Mouse (Mus musculus): ENCODE data around the gene Cmss1.

The Cmss1 gene

GRCm38 (mm10) chr16:57389566-57390251 is 217.0 kb downstream of the Cmss1 start:
- DNase-seq (ENCODE audit: low spot score) = no peak

GRCm38 (mm10) chr16:57384274-57384673 is 222.4 kb downstream of the Cmss1 start:
- DNase-seq (ENCODE audit: low spot score) = no peak

DNA sequence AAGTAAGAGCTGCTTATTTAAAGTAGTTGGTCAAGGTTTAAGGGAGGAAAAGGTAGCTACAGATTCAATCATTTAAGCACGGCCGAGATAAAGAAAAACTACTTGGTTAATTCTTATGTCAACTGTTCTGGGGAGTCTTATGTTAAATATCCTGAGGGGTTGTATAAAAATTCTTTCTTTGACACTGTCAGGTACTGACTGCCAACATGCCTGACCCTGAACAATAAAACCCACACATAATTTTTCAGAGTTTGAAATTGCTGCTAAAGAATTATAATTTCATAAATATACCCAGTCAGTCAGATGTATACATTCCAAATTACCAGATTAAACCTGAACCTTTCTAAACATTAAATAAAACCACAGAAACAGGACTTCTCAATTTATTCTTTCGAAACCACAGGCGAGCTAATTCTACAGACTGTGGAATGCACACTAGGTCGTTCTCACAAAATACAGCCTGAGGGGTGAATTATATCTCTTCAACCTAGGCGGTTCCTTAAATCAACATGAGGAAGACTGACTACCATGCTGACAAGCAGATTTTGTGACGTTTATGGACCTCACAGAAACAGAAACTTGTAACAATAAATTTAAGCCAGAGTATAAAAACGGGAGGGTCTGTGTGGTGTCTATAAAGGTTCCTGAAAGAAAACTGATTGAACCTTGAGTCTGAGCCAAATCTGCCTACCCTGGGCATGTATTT is 223.2 kb downstream of the Cmss1 start:
- no peak for DNase-seq (ENCODE audit: low spot score)

DNA sequence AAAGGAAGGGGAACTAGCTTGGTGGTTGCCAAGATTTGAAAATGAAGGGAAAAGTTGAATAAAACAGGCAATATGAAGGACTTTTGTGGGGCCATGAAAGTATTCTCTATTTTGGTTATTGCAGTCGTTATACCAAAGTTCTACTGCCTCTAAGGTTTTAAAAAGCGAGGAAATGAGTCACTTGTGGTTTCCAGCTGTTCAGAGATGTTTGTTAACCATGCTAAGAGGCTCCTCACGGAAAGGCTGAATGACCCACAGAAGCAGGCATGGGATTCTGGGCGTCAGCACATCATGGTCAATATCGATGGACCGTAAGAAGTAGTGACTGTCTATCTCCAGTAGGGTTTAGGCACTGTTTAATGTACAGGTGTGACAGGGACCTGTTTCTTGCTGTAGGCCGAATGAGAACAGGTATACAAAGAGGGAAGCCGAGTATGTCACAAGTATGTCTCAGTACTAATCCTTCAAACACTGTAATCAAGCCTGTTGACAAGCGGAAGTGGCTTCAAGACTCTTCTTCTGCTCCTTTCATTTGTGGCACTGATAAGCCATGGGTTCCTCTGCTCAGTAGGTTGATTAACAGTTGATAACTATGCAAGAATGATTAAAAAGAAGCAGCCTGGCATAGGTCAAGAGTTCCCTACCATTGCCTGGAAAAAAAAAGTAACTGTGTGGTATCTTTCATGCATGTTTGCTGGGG is 227.9 kb downstream of the Cmss1 start:
- no peak for DNase-seq (ENCODE audit: low spot score)

GRCm38 (mm10) chr16:57375248-57375837 is 231.3 kb downstream of the Cmss1 start:
- DNase-seq (ENCODE audit: low spot score) = no peak

GRCm38 (mm10) chr16:57372156-57372555 is 234.5 kb downstream of the Cmss1 start:
- DNase-seq (ENCODE audit: low spot score) = no peak

DNA sequence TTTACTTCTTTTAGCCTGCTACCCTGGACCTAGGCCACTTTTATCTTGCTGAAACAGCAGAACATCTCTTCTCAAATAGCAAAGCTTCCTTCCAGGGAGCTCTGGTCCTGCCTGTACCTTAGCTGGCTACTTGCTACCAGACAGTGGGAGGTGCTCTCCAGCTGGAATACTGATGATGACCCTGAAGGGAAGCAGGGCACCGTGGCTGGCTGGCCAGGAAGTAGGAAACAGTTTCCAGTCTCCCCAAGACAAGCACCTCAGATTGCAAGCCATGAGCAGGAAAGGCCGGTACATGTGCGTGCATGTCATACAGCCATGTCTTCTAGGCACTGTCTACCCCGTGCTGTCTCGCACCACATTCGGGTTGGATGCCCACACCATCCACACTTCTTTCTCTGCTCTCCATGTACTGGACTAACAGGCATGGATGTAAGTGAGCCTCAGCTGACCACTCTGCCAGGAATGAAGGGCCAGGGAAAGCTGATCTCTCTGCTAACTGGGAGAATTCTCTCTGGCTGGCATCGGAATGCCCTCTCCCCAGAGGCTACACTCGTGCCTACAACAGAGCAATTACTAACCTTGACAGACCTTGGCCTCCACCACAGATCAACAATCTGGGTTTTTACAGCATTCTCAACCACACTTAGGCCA is 236.7 kb downstream of the Cmss1 start:
- DNase-seq (ENCODE audit: low spot score) = no peak

DNA sequence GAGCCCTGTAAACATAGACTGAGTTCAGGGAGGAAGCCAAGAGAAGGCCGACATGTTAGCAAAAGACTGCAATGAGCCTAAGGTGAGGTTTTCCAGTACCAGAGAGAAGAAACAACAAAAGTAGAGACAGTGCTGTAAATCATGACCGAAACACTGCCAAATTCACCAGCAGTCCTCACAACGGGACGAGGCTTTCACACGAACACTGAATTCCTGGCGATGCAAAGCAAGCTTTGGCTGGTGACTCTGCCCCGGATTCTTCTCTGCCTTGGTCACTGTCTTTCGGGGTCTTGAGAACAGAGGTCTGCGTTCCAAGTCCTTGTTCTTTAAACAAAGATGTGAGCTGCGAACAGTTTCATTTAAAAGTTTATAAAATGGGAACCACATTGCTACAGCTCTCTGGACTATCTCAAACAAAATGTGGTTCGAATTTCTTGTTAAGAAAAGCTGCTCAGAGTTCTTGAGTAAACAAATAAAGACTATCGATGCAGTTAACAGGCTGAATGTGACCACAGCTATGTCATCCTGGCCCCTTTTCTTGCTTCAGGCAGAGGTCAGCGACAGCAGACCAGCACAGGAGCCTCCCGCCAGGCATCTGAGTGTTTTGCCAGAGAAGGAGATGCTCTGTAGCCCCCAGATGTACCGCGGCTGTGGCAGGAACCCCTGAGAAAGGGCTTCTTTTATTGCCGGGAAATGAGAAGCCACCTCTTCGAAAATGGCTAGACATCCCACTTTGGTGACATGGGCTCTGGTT is 239.5 kb downstream of the Cmss1 start:
- DNase-seq (ENCODE audit: low spot score) = no peak

- DNase-seq (ENCODE audit: low spot score) = no peak
Observed at GRCm38 (mm10) chr16:57366141-57366540, 240.5 kb downstream of the Cmss1 start.

- DNase-seq (ENCODE audit: low spot score) = no peak
Observed at GRCm38 (mm10) chr16:57364498-57364897, 242.2 kb downstream of the Cmss1 start.

GRCm38 (mm10) chr16:57362679-57363401 is 243.8 kb downstream of the Cmss1 start:
- DNase-seq (ENCODE audit: low spot score) = no peak

DNA sequence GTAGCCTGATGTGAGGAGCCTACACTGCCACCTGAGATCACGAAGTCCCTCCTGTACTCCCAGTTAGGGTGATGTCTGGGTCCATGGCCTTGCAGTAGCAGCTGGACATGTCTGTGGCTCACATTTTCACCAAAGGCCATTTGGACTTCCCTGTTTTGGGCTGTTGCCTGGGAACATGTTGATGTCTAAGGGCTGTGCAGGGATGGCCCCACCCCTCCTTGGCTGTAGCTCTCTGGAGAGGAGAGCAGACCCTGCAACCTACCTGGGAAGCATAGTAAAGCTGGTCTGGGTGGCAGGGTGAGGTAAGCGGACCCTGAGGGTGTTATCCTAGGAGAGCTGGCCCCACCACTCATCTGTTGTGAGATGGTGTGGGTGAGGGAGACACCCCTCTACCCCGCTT is 245.9 kb downstream of the Cmss1 start:
- DNase-seq (ENCODE audit: low spot score) = no peak

- no peak for DNase-seq (ENCODE audit: low spot score)
Observed at GRCm38 (mm10) chr16:57359251-57359650, 247.4 kb downstream of the Cmss1 start.

- DNase-seq (ENCODE audit: low spot score) = no peak
Observed at GRCm38 (mm10) chr16:57357011-57357410, 249.7 kb downstream of the Cmss1 start.

GRCm38 (mm10) chr16:57356454-57356853 is 250.2 kb downstream of the Cmss1 start:
- no peak for DNase-seq (ENCODE audit: low spot score)

DNA sequence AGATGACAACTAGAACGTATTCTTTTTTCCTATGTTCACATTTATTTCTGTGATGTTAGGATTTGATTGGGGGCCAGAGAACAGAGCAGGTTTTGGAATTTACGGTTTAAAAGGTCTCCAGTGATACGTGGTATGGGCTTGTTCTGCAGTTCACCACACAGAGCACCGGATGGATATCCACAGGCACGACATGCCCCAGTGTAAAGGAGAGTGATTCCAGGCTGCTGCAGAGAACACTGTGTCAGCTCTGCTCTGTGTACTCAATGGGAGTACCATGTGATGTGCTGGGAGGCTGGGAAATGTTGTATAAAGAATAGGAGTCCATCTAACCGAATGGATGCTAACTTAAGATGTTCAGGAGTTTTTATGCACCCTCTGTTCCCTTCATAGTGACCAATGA is 252.7 kb downstream of the Cmss1 start:
- DNase-seq (ENCODE audit: low spot score) = no peak

GRCm38 (mm10) chr16:57353166-57353721 is 253.4 kb downstream of the Cmss1 start:
- no peak for DNase-seq (ENCODE audit: low spot score)

- DNase-seq (ENCODE audit: low spot score) = no peak
Observed at GRCm38 (mm10) chr16:57352751-57353150, 253.9 kb downstream of the Cmss1 start, which contains the start of gene Filip1l. Gene Filip1l, plus strand, starts transcription at chr16:57353093.

DNA sequence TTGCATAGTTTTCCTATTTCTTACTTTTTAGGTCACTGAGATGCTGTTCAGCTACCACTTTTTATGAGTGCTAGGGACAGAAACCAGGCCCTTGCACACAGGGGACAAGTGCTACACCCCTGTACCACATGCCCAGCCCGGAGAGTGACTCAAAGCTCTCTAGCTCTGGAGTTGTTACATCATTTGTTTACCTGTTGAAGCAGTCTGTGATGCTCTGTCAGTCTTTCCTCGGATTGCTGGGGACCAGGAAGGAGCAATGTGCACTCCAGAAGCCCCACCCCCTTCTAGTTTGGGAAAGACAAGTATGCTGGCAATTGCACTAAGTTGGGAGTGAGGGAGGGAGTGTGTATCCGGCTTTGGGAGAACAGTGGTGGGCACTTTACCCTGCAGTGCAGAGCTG is 257.0 kb downstream of the Cmss1 start:
- DNase-seq (ENCODE audit: low spot score) = no peak

DNA sequence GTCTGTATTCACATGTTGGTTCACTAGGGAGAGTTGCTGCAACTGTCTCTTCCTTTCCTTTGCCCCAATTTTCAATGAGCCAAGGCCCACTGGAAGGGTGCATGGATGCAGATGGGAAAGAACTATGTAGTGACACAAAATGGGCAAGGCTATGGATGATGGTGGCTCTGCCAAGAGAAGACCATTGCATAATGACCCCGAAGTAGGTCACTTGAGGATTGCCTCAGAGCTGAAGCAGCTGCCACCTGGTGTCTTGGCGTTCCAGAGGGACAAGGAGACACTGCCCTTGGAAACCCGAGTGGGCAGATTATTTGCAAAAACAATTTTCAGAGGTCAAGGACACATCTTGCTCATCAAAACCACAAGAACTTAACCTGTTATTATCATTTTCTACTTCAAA is 257.6 kb downstream of the Cmss1 start:
- no peak for DNase-seq (ENCODE audit: low spot score)

Measured in ovary, postnatal 10 days (tissue).